22 mouse cellular contexts compared by ENCODE assay signal in the genomic region with DNA sequence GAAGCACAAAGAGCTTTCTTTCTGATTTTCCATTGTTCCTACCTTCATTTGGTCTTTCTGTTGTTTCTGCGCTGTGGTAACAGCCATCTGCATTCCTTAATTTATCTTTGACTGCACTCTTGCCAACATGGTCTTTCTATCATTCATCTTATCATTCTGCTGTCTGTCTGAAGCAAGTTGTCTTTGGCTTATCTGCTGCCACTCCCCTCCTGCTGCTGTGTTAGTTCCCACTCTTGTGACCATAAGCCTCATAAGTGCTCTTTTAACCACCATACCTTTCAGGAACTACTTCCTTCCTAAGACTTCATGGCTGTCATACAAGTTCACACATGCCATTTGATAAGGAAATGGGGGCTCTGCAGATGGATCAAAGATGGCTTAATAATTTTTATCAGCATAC.
A peak's percentile ranks its signal among the peaks of the same experiment; 100 is the strongest.
DNase-seq lines count a peak whose midpoint lies in the region; ATAC-seq and TF ChIP-seq lines count a peak whose summit lies in the region.
"Had no signal": no experiment of that assay in that cellular context is flagged by ENCODE, and none has a peak within 500 bp of the region (broad histone marks: within the 10 kb centered on the region; RNA-seq: fewer than 3 reads in every experiment).

No protein-coding gene starts in this region.

- DNase-seq in heart, postnatal 36 days = no peak
- peak; percentile 65 for DNase-seq in G1E (ENCODE audit: low spot score)
- no peak for DNase-seq in liver, postnatal 0 days
- DNase-seq in hindbrain, embryonic 14.5 days (ENCODE audit: low spot score) = no peak
- DNase-seq in midbrain, embryonic 11.5 days (ENCODE audit: low spot score, missing footprints) = no peak
- DNase-seq: adrenal gland, postnatal 36 days; cerebellum, postnatal 10 days; gastrocnemius, postnatal 36 days; kidney, adult 8-10 months; left cerebral cortex, postnatal 4 days; lung, adult 2 months; lung, postnatal 36 days; thymus, postnatal 4 days had no signal

- H3K9ac ChIP-seq in heart, embryonic 12.5 days = no peak overlapping the region
- no peak overlapping the region for H3K9ac ChIP-seq in liver, postnatal 0 days (replicated peaks)
- H3K9ac ChIP-seq in hindbrain, embryonic 14.5 days = no peak overlapping the region
- no peak overlapping the region for H3K9ac ChIP-seq in midbrain, embryonic 13.5 days (replicated peaks)
- no peak overlapping the region for H3K9ac ChIP-seq in midbrain, embryonic 11.5 days (ENCODE audit: low read length)
- H3K9ac ChIP-seq: heart, embryonic 15.5 days; hindbrain, embryonic 12.5 days had no signal

- H3K4me1 ChIP-seq in heart, embryonic 12.5 days (replicated peaks) = peaks cover 15% of the 10 kb centered on the region
- peaks cover 71% of the 10 kb centered on the region for H3K4me1 ChIP-seq in G1E (ENCODE audit: insufficient read depth, low read depth, low read length)
- peaks cover 12% of the 10 kb centered on the region for H3K4me1 ChIP-seq in liver, postnatal 0 days (ENCODE audit: insufficient read depth)
- peaks cover 4% of the 10 kb centered on the region; the same call in 1 of the 2 replicates for H3K4me1 ChIP-seq in hindbrain, embryonic 14.5 days (replicated peaks; ENCODE audit: control insufficient read depth, insufficient read depth, low read length)
- peaks cover 6% of the 10 kb centered on the region for H3K4me1 ChIP-seq in midbrain, embryonic 13.5 days (replicated peaks)
- peaks cover 4% of the 10 kb centered on the region for H3K4me1 ChIP-seq in midbrain, embryonic 11.5 days (ENCODE audit: control insufficient read depth, insufficient read depth, low read length)

- no peak for TF ChIP-seq CTCF in G1E (IDR thresholded peaks at IDR 0.05; ENCODE audit: low read depth, low read length)
- no peak for TF ChIP-seq CTCF in liver, postnatal 0 days (IDR thresholded peaks at IDR 0.05; ENCODE audit: low read depth)

- intact Hi-C loops in heart, postnatal 36 days (cut with DNase I) = loop anchor here (10.0 kb wide), 1 partner anchor 199 kb away; no protein-coding TSS in a partner anchor

- no peak overlapping the region for H3K4me2 ChIP-seq in heart, embryonic 12.5 days
- peak overlapping the region; percentile 0; the same call in 1 of the 2 replicates for H3K4me2 ChIP-seq in liver, postnatal 0 days (ENCODE audit: low read depth, low read length)
- H3K4me2 ChIP-seq in hindbrain, embryonic 14.5 days (replicated peaks) = no peak overlapping the region
- H3K4me2 ChIP-seq in midbrain, embryonic 13.5 days (replicated peaks) = no peak overlapping the region
- no peak overlapping the region for H3K4me2 ChIP-seq in midbrain, embryonic 11.5 days
- H3K4me2 ChIP-seq: heart, embryonic 15.5 days; hindbrain, embryonic 12.5 days had no signal

- H3K36me3 ChIP-seq in heart, embryonic 12.5 days = peaks cover 5% of the 10 kb centered on the region
- H3K36me3 ChIP-seq in G1E (replicated peaks) = peaks cover 17% of the 10 kb centered on the region
- H3K36me3 ChIP-seq in liver, postnatal 0 days (replicated peaks; ENCODE audit: insufficient read depth, low read length) = no peaks in the 10 kb centered on the region
- H3K36me3 ChIP-seq in hindbrain, embryonic 14.5 days (replicated peaks; ENCODE audit: control insufficient read depth, insufficient read depth) = no peaks in the 10 kb centered on the region
- no peaks in the 10 kb centered on the region for H3K36me3 ChIP-seq in midbrain, embryonic 13.5 days
- no peaks in the 10 kb centered on the region for H3K36me3 ChIP-seq in midbrain, embryonic 11.5 days (ENCODE audit: control insufficient read depth, insufficient read depth, low read length)
- H3K36me3 ChIP-seq: heart, embryonic 15.5 days; hindbrain, embryonic 12.5 days had no signal

- no peaks in the 10 kb centered on the region for H3K27me3 ChIP-seq in heart, embryonic 12.5 days (replicated peaks)
- no peaks in the 10 kb centered on the region for H3K27me3 ChIP-seq in G1E (ENCODE audit: insufficient read depth, low read length)
- H3K27me3 ChIP-seq in liver, postnatal 0 days (ENCODE audit: insufficient read depth, low read length) = no peaks in the 10 kb centered on the region
- no peaks in the 10 kb centered on the region for H3K27me3 ChIP-seq in hindbrain, embryonic 14.5 days (ENCODE audit: control insufficient read depth, insufficient read depth, low read length)
- no peaks in the 10 kb centered on the region for H3K27me3 ChIP-seq in midbrain, embryonic 13.5 days
- H3K27me3 ChIP-seq in midbrain, embryonic 11.5 days (ENCODE audit: control insufficient read depth, insufficient read depth, low read length) = no peaks in the 10 kb centered on the region
- H3K27me3 ChIP-seq: CH12.LX; heart, embryonic 15.5 days; hindbrain, embryonic 12.5 days had no signal

- 9% methylated on average over 1 of the region's 1 CpGs for WGBS in heart, embryonic 12.5 days
- WGBS in liver, postnatal 0 days (ENCODE audit: insufficient replicate concordance) = 43% methylated on average over 1 of the region's 1 CpGs
- WGBS in hindbrain, embryonic 14.5 days = 48% methylated on average over 1 of the region's 1 CpGs
- 81% methylated on average over 1 of the region's 1 CpGs for WGBS in midbrain, embryonic 13.5 days
- WGBS in midbrain, embryonic 11.5 days = 63% methylated on average over 1 of the region's 1 CpGs

- H3K27ac ChIP-seq in heart, embryonic 12.5 days (ENCODE audit: poor library complexity, severe bottlenecking) = peak overlapping the region; percentile 3
- 0 out of 2 replicates have a peak overlapping the region, but pooled peaks have one; percentile 25 for H3K27ac ChIP-seq in liver, postnatal 0 days (ENCODE audit: low read depth)
- no peak overlapping the region for H3K27ac ChIP-seq in hindbrain, embryonic 14.5 days
- H3K27ac ChIP-seq in midbrain, embryonic 13.5 days = no peak overlapping the region
- H3K27ac ChIP-seq in midbrain, embryonic 11.5 days (ENCODE audit: low read depth, low read length) = no peak overlapping the region
- H3K27ac ChIP-seq: heart, embryonic 15.5 days; hindbrain, embryonic 12.5 days had no signal

- ATAC-seq in heart, embryonic 12.5 days (ENCODE audit: insufficient number of reproducible peaks, low FRiP score) = no peak
- peak; percentile 94 for ATAC-seq in G1E (ENCODE audit: extremely low read depth, insufficient number of reproducible peaks, low FRiP score, poor library complexity, severe bottlenecking)
- ATAC-seq in hematopoietic stem cell, adult 5-6 weeks (replicated peaks in 1 of 2; ENCODE audit: insufficient read depth in 1 of 2, low FRiP score in 2 of 2, low TSS enrichment in 1 of 2, low read depth in 1 of 2, poor library complexity in 2 of 2, severe bottlenecking in 2 of 2) = peak; percentile 46 to 66
- ATAC-seq in liver, postnatal 0 days = peak; percentile 75
- no peak for ATAC-seq in hindbrain, embryonic 14.5 days (ENCODE audit: low FRiP score)
- no peak for ATAC-seq in midbrain, embryonic 13.5 days
- no peak for ATAC-seq in midbrain, embryonic 11.5 days (ENCODE audit: low FRiP score)
- ATAC-seq: activated CD4-positive, CD25-positive, alpha-beta regulatory T cell, adult 4 months; forebrain, embryonic 14.5 days; midbrain, embryonic 16.5 days had no signal

- TF ChIP-seq EP300 in liver, postnatal 0 days (IDR thresholded peaks at IDR 0.05; ENCODE audit: low read depth) = peak; percentile 90

- no peak overlapping the region for H3K4me3 ChIP-seq in heart, embryonic 12.5 days
- H3K4me3 ChIP-seq in G1E (ENCODE audit: low read depth, low read length) = no peak overlapping the region; the same call in 1 of the 2 replicates
- no peak overlapping the region for H3K4me3 ChIP-seq in liver, postnatal 0 days (ENCODE audit: low read depth, low read length)
- H3K4me3 ChIP-seq in hindbrain, embryonic 14.5 days (replicated peaks; ENCODE audit: low read length) = no peak overlapping the region
- no peak overlapping the region for H3K4me3 ChIP-seq in midbrain, embryonic 13.5 days (replicated peaks)
- H3K4me3 ChIP-seq in midbrain, embryonic 11.5 days (ENCODE audit: low read depth, low read length) = no peak overlapping the region
- H3K4me3 ChIP-seq: heart, embryonic 15.5 days; hindbrain, embryonic 12.5 days had no signal

- no peaks in the 10 kb centered on the region for H3K9me3 ChIP-seq in heart, embryonic 12.5 days (replicated peaks)
- no peaks in the 10 kb centered on the region for H3K9me3 ChIP-seq in G1E (replicated peaks)
- H3K9me3 ChIP-seq in liver, postnatal 0 days (ENCODE audit: low read length) = no peaks in the 10 kb centered on the region
- H3K9me3 ChIP-seq in hindbrain, embryonic 14.5 days (ENCODE audit: control insufficient read depth, low read length) = no peaks in the 10 kb centered on the region
- H3K9me3 ChIP-seq in midbrain, embryonic 13.5 days = no peaks in the 10 kb centered on the region
- no peaks in the 10 kb centered on the region for H3K9me3 ChIP-seq in midbrain, embryonic 11.5 days (ENCODE audit: control insufficient read depth, low read length)
- H3K9me3 ChIP-seq: heart, embryonic 15.5 days; hindbrain, embryonic 12.5 days had no signal

Comparison
In these comparisons a context has a peak if more than half of its experiments do, and no peak if none do; other contexts are left out.
1. ATAC-seq: peak in G1E (single experiment), hematopoietic stem cell, adult 5-6 weeks (2 of 2) and liver, postnatal 0 days (single experiment); none in heart, embryonic 12.5 days (single experiment), hindbrain, embryonic 14.5 days (single experiment), midbrain, embryonic 13.5 days (single experiment) and midbrain, embryonic 11.5 days (single experiment).
2. H3K27ac ChIP-seq: peak in heart, embryonic 12.5 days (single experiment) and liver, postnatal 0 days (single experiment); none in hindbrain, embryonic 14.5 days (single experiment), midbrain, embryonic 13.5 days (single experiment) and midbrain, embryonic 11.5 days (single experiment).